Mouse (Mus musculus) urinary bladder, postnatal 10 days (tissue): ENCODE results near the gene Batf.

ENCODE experiments used
- DNase-seq: peaks from one replicate; pipeline ENCODE4 v3.0.0; 2022; ENCODE audit warnings: low spot score

Gene Batf

GRCm38 (mm10) chr12:85728181-85728580 is 41.7 kb downstream of the Batf start:
- no peak for DNase-seq

DNA sequence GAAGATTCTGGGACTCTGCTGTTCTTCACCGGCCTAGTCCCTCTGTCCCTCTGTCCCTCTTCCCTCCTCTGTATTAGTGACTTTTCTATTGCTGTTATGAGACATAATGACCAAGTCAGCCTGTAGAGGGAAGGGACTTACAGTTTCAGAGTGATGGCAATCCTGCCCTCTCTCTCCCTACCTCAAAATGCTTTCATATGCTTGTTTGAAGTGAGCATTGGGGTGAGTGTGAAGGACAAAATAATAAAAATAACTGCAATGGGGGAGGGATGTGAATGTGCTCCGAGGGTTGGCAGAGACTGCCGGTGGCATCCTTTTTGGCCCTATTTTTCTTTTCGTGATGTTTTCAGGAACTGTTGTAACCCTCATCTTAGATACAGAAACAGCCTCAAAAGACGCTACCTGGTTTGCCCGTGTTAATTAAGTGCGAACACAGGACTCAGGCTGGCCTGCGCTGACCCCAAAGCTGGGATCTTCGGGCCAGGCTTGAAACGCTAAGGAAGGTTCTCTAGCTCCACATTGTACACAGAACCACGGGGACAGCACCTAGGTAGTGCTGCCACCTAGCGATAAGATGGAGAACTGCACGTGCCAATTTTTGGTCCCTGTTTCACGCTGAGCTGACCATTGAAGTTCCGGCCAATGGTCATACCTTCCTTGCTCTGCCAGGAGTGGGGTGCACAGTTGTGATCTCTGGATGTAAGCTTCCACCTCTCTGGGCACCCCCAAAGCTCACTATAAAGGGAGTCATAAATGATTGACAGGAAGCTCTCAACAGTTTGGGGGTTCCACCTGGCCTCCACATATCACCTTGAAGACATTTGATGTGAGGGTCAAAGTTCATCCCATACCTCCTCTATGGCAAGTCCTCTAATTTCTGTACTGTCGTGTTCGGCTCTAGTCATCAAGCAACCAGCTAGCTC is 42.8 kb downstream of the Batf start:
- DNase-seq = no peak

DNA sequence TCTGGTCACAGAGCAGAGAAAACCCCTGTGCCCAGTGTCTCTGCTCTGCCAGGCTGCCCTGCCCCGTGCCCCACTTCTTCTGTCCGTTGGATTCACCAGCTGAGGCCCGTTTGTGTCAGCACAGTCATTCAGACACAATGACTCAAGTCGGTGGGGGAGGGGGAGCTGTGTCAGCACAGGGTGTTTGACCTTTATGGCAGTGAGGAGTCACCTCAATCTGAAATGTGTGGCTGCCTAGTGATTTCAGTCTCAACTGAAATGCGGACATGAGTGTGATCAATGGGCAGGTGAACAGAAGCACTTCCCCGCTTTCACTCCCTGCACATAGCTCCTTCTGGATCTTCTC is 43.4 kb downstream of the Batf start:
- DNase-seq = no peak

DNA sequence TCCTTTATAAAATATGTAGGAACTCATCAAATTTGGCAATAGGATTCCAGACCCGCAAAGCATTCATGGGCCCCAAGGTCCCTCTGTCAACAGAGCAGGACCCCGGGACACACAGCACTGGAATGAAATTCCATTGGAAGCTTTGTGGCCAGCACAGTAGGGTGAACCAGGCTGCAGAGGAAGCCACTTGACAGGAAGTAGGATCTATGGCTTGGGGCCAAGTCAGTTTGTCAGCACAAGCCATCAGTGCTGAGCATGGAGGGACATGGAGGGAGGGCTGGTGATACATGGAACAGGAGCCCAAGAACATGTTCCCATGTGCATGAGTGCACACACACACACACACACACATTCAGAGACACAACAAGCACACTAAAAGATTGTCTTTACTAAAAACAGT is 49.7 kb downstream of the Batf start:
- DNase-seq = no peak

GRCm38 (mm10) chr12:85736960-85737359 is 50.5 kb downstream of the Batf start:
- DNase-seq = no peak

DNA sequence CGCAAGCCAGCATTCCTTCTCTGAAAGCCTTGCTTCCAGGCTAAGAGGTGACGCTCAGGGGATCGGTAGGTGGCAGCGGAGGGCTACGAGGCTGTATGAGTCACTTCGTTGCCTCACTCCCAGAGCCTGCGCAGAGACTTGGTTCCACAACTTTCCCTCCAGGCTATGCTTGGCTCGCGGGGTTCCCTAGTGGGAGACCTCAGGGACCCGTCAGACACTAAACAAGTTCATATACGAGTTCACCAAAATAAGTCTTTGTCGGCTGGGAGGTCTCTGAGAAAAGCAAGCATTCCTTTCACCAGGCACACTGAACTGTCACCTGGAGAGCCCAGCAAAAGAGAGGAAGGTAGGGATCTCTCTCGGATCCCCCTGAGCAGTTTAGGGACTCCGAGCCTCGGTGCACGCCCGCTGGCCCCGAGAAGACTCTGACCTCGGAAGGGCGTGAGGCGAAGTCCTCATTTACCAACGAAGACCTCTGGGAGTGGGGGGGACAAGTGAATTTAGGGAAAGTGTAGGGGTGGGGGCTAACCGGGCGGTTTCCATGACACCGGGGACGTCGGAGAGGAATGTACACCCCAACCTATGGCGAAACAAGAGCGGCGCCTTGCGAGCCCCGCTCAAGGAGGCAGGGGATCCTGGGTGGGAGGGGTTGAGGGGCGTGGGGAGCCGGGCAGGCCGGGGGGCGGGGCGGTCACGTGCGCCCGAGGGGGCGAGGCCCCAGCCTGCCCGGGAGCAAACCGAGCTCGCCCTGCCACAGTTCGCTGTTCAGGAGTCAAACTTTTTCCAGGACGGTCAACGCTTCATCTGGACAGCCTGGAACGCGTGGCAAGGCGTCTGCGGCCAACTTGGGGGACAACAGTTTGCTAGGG is 59.6 kb downstream of the Batf start, which contains the start of gene Flvcr2:
Gene Flvcr2 (plus strand): TSS at position 713 of the 869 bp plus-strand sequence.
- peak; percentile 63 for DNase-seq

- DNase-seq = no peak
Observed at GRCm38 (mm10) chr12:85746696-85747219, 60.3 kb downstream of the Batf start.

DNA sequence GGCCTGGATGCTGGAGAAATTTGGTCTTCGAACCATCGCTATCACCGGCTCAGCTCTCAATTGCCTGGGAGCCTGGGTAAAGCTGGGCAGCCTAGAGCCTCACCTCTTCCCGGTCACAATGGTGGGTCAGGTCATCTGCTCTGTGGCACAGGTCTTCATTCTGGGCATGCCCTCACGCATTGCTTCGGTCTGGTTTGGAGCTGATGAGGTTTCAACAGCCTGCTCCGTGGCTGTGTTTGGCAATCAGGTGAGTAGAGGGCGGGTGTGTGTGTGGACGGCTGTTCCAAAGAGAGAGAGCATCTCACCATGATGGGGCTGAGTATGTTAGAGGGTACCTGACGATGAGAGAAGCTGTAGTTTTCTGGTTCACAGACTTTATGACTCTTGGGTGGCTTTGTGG is 60.9 kb downstream of the Batf start:
- DNase-seq = no peak

GRCm38 (mm10) chr12:85749861-85750260 is 63.4 kb downstream of the Batf start:
- DNase-seq = no peak

DNA sequence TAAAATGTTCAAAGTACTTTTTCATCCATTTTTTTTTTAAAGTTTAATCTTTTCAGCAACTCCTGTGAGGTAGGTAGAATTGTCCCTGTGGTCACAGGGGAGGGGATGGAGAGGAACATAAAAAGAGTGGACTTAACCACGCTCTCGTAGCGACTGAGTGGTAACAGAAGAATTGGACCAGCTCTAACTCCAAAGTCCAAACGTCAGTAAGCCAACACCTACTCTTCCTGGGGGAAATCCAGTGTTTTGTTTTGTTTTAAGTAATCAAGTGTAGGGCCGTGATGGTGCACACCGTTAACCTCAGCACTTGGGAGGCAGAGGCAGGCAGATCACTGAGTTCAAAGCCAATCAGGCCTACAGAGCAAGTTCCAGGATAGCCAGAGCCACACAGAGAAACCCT is 65.6 kb downstream of the Batf start:
- DNase-seq = no peak

DNA sequence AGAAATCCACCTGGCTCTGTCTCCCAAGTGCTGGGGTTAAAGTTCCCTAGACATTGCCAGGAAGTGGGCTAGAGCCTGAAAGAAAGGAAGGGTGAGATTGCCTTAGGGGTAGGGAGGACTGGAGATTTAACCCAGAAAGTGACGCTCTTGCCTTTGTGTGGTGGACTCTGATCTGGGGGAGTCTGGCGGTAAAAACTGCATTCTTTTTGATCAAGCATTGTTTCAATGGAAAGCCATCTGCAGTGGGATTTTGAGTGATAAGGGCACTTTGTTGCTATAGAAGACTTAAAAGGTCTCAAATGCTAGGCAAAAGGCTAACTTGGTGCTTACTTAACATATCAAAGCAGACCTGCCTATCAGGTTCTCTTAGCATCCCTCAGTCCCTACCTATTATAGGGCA is 66.8 kb downstream of the Batf start:
- no peak for DNase-seq

GRCm38 (mm10) chr12:85754611-85755265 is 68.3 kb downstream of the Batf start:
- no peak for DNase-seq

DNA sequence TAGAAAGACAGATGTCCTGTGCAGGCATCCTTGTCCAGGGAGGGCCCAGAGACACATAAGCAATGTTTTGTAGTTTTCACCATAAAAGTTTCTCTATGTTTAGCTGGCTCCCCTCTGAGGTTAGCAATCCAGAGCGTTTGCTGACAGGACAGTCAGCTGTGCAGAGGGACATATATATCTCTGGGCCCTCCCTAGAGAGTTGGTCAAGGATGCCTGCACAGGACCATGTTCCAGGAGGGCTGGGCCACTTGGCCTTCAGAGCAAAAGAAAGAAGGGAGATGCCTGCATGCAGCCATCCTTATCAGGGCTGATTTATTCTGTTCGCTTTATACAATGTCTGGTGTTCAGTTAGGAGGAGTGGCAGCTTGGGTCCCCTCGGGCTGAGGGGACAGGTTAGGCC is 70.0 kb downstream of the Batf start:
- DNase-seq = no peak

GRCm38 (mm10) chr12:85757074-85757473 is 70.6 kb downstream of the Batf start:
- no peak for DNase-seq
